Mouse (Mus musculus) MEL (cell line): Measurements from ENCODE around the gene Gemin8. TPM values are rescaled to one million over a fixed set of nuclear protein-coding genes. Genes with fewer than 3 reads are reported as not detected.

Source experiments
- DNase-seq: peaks from one replicate; pipeline ENCODE4 v3.0.0; 2011; ENCODE audit warnings: low read depth, low spot score
- H3K27ac ChIP-seq: 2 replicates; pipeline ENCODE4 v1.5.1; 2012; ENCODE audit warnings: low read depth, mild to moderate bottlenecking, control low read depth, low read length, moderate library complexity; ENCODE audit not compliant: control insufficient read depth
- H3K27me3 ChIP-seq, 2 experiments: fragments of 150-350 bp in 1 of 2; sonication (generic) in 1 of 2; 2 replicates each; pipeline ENCODE4 v1.6.1; 2012; ENCODE audit warnings: low read length in 2 of 2, mild to moderate bottlenecking in 2 of 2, improper control_type of control experiment in 1 of 2, moderate library complexity in 1 of 2; ENCODE audit not compliant: insufficient read depth in 2 of 2, control insufficient read depth in 1 of 2
- H3K36me3 ChIP-seq, 2 experiments: 2 replicates each; pipeline ENCODE4 v1.6.1; 2012 to 2014; ENCODE audit warnings: low read length in 2 of 2, improper control_type of control experiment in 1 of 2, inconsistent platforms in 1 of 2, mild to moderate bottlenecking in 1 of 2; ENCODE audit not compliant: insufficient read depth in 2 of 2, control insufficient read depth in 1 of 2
- H3K4me1 ChIP-seq, 2 experiments: fragments of 150-350 bp in 1 of 2; sonication (generic) in 1 of 2; 2 replicates each; pipeline ENCODE4 v1.6.1; 2012; ENCODE audit warnings: low read length in 2 of 2, improper control_type of control experiment in 1 of 2, mild to moderate bottlenecking in 1 of 2; ENCODE audit not compliant: insufficient read depth in 2 of 2, control insufficient read depth in 1 of 2
- H3K4me3 ChIP-seq, 2 experiments: fragments of 150-350 bp in 1 of 2; sonication (generic) in 1 of 2; 2 replicates each; pipeline ENCODE4 v1.5.1; 2012; ENCODE audit warnings: low read depth in 2 of 2, low read length in 2 of 2, mild to moderate bottlenecking in 2 of 2, moderate library complexity in 2 of 2, control low read depth in 1 of 2, improper control_type of control experiment in 1 of 2; ENCODE audit not compliant: control insufficient read depth in 1 of 2, insufficient read depth in 1 of 2
- H3K79me2 ChIP-seq: 2 replicates; pipeline ENCODE4 v1.6.1; 2012; ENCODE audit warnings: mild to moderate bottlenecking, low read length, moderate library complexity; ENCODE audit not compliant: control insufficient read depth, poor library complexity, insufficient read depth
- H3K9ac ChIP-seq: 2 replicates; pipeline ENCODE4 v1.6.1; 2012; ENCODE audit warnings: low read depth, mild to moderate bottlenecking, control low read depth, low read length, moderate library complexity; ENCODE audit not compliant: control insufficient read depth, poor library complexity, severe bottlenecking
- H3K9me3 ChIP-seq: fragments of 150-350 bp; sonication (generic); replicated peaks from 2 replicates; pipeline ENCODE4 v1.6.1; 2012; ENCODE audit warnings: mild to moderate bottlenecking, low read length, improper control_type of control experiment, moderate library complexity; ENCODE audit not compliant: insufficient read depth
- BHLHE40 ChIP-seq: IDR thresholded peaks from 2 replicates; pipeline ENCODE4 v1.6.1; 2012; ENCODE audit warnings: low read depth, mild to moderate bottlenecking, inconsistent platforms, low read length, improper control_type of control experiment, borderline replicate concordance
- CTCF ChIP-seq, 3 experiments: IDR thresholded peaks in 2 of 3; conservative IDR thresholded peaks in 1 of 3; 2 replicates each; pipeline ENCODE4 v1.5.1; 2011 to 2012; ENCODE audit warnings: low read length in 3 of 3, low read depth in 2 of 3, mild to moderate bottlenecking in 2 of 3, improper control_type of control experiment in 1 of 3, inconsistent platforms in 1 of 3, mixed read lengths in 1 of 3, moderate library complexity in 1 of 3; ENCODE audit not compliant: control insufficient read depth in 1 of 3, insufficient read depth in 1 of 3, poor library complexity in 1 of 3, severe bottlenecking in 1 of 3
- E2F4 ChIP-seq: IDR thresholded peaks from 2 replicates; pipeline ENCODE4 v1.6.1; 2011; ENCODE audit warnings: low read depth, low read length, improper control_type of control experiment, borderline replicate concordance
- EP300 ChIP-seq, 2 experiments: IDR thresholded peaks; 2 replicates each; pipeline ENCODE4 v1.6.1; 2011; ENCODE audit warnings: improper control_type of control experiment in 2 of 2, low read length in 2 of 2, low read depth in 1 of 2, mild to moderate bottlenecking in 1 of 2
- ETS1 ChIP-seq: IDR thresholded peaks from 2 replicates; pipeline ENCODE4 v1.6.1; 2012; ENCODE audit warnings: low read depth, mild to moderate bottlenecking, inconsistent platforms, low read length, improper control_type of control experiment, moderate library complexity
- GATA1 ChIP-seq: IDR thresholded peaks from 2 replicates; pipeline ENCODE4 v1.6.1; 2011; ENCODE audit warnings: low read depth, low read length, improper control_type of control experiment
- JUND ChIP-seq: IDR thresholded peaks from 2 replicates; pipeline ENCODE4 v1.6.1; 2011; ENCODE audit warnings: low read depth, mild to moderate bottlenecking, improper control_type of control experiment, low read length
- MAZ ChIP-seq: IDR thresholded peaks from 2 replicates; pipeline ENCODE4 v1.6.1; 2012; ENCODE audit warnings: low read depth, mild to moderate bottlenecking, inconsistent platforms, low read length, improper control_type of control experiment
- MEF2A ChIP-seq: IDR thresholded peaks from 2 replicates; pipeline ENCODE4 v1.6.1; 2014; ENCODE audit warnings: low read depth, mild to moderate bottlenecking, inconsistent platforms, low read length, improper control_type of control experiment; ENCODE audit not compliant: poor library complexity, insufficient replicate concordance, severe bottlenecking; ENCODE audit errors: extremely low read depth
- MXI1 ChIP-seq: IDR thresholded peaks from 2 replicates; pipeline ENCODE4 v1.6.1; 2011; ENCODE audit warnings: mild to moderate bottlenecking, low read depth, low read length, improper control_type of control experiment
- MYB ChIP-seq: IDR thresholded peaks from 2 replicates; pipeline ENCODE4 v1.6.1; 2011; ENCODE audit warnings: mild to moderate bottlenecking, low read depth, low read length, improper control_type of control experiment
- RCOR1 ChIP-seq: IDR thresholded peaks from 2 replicates; pipeline ENCODE4 v1.6.1; 2012; ENCODE audit warnings: low read depth, mild to moderate bottlenecking, inconsistent platforms, low read length, improper control_type of control experiment
- SIN3A ChIP-seq: IDR thresholded peaks from 2 replicates; pipeline ENCODE4 v1.6.1; 2012; ENCODE audit warnings: low read length, improper control_type of control experiment, inconsistent platforms
- TAL1 ChIP-seq: IDR thresholded peaks from 2 replicates; pipeline ENCODE4 v1.6.1; 2012; ENCODE audit warnings: mild to moderate bottlenecking, inconsistent platforms, low read length, moderate library complexity, mixed read lengths
- ZNF384 ChIP-seq: IDR thresholded peaks from 2 replicates; pipeline ENCODE4 v1.6.1; 2012; ENCODE audit warnings: low read depth, mild to moderate bottlenecking, inconsistent platforms, low read length, improper control_type of control experiment
- polyA plus RNA-seq, 2 experiments: library from polyadenylated mRNA; stranded (reverse) in 1 of 2; unstranded in 1 of 2; fragments of >175 nt in 1 of 2; fragments of >200 nt in 1 of 2; gene quantifications; 2 replicates each; pipeline versions ENCODE4 v1.2.1 to v1.2.4; 2012; ENCODE audit warnings: low replicate concordance in 2 of 2, low read depth in 1 of 2; ENCODE audit not compliant: insufficient read length in 2 of 2, insufficient read depth in 1 of 2, missing spikeins in 1 of 2
- total RNA-seq: library from RNA; depleted of rRNA; stranded (reverse); fragments of 300-350 nt; gene quantifications from 2 replicates; pipeline ENCODE4 v1.2.3, GENCODE M21; 2012

Gene Gemin8
- total and polyA plus RNA-seq, 3 experiments: 13.2 to 35.8 TPM; not detected in 1

DNA sequence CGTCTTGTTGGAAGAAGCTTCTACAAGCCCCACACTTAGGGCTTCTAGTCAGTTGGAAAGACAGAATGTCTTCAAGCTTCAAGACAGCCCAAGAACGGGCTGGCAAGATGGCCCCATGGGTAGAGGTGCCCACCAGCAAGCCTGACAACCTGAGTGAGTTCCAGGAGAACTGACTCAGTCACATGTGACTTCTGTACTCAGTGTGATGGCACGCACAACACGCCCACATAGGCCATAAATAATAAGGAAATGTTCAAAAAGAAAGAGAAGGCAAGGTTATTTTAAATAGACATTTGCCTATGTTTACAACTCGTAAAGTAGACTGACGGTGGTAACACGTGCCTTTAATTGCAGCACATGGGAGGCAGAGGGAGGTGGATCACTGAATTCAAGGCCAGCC, 7.7 kb downstream of the Gemin8 start:
- TF ChIP-seq MXI1: no peak
- no peak for TF ChIP-seq SIN3A
- TF ChIP-seq MAZ: no peak
- TF ChIP-seq BHLHE40: no peak
- no peak for TF ChIP-seq ZNF384
- no peak for TF ChIP-seq TAL1
- TF ChIP-seq CTCF (IDR thresholded peaks at IDR 0.05 in 2 of 3, conservative IDR thresholded peaks at IDR 0.05 in 1 of 3; ENCODE audit: control insufficient read depth in 1 of 3, insufficient read depth in 1 of 3, low read depth in 2 of 3, low read length in 3 of 3, poor library complexity in 1 of 3, severe bottlenecking in 1 of 3): no peak
- TF ChIP-seq E2F4: no peak

DNA sequence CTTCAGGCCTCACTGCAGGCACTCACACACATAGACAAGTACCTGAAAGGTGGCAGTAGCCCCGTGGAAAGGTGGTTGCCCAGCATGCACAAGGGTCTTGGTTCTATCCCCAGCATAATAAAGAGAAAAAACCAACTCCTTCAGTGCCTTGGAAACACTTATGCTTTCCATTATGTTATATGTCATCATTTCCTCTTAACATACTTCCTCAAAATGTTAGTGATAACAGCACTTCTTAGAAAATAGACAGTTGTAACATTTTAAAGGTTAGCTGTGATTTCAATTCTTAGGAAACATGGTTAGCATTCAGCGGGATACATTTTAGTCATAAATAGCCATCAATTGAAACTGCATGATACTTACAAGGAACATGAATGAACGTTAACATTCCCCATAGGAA, 12.8 kb downstream of the Gemin8 start:
- no peak overlapping the region for H3K9ac ChIP-seq
- H3K79me2 ChIP-seq: no peaks in the 10 kb centered on the region
- peaks cover 2 to 11% of the 10 kb centered on the region in 2 experiments for H3K36me3 ChIP-seq
- no peak overlapping the region for H3K4me3 ChIP-seq
- peak; percentile 38 for DNase-seq
- peaks cover 5 to 9% of the 10 kb centered on the region in 2 experiments; a peak in 3 of 4 replicates for H3K4me1 ChIP-seq
- no peaks in the 10 kb centered on the region for H3K27me3 ChIP-seq
- no peak for TF ChIP-seq BHLHE40
- TF ChIP-seq GATA1: 0 out of 2 replicates have a peak, but pooled peaks have one; percentile 38
- TF ChIP-seq MEF2A: no peak
- TF ChIP-seq MAZ: no peak
- peak; percentile 45; the same call in 1 of the 2 replicates for TF ChIP-seq ETS1
- no peak for TF ChIP-seq JUND
- no peak for TF ChIP-seq SIN3A
- no peak for TF ChIP-seq MYB
- peak; percentile 55 to 63 for TF ChIP-seq EP300 (IDR thresholded peaks at IDR 0.05; ENCODE audit: low read depth in 1 of 2, low read length in 2 of 2)
- peak; percentile 69 for TF ChIP-seq RCOR1
- no peak for TF ChIP-seq E2F4
- peak overlapping the region; percentile 28 for H3K27ac ChIP-seq
- H3K9me3 ChIP-seq: no peaks in the 10 kb centered on the region

More for the DNA sequence above, 7.7 kb downstream of the Gemin8 start:
- H3K9me3 ChIP-seq: no peaks in the 10 kb centered on the region
- peaks cover 3 to 13% of the 10 kb centered on the region in 2 experiments for H3K36me3 ChIP-seq
- no peak for DNase-seq
- H3K4me1 ChIP-seq: peaks cover 7 to 9% of the 10 kb centered on the region in 2 experiments
- no peak overlapping the region for H3K9ac ChIP-seq
- no peak overlapping the region for H3K27ac ChIP-seq
- peaks cover 7% of the 10 kb centered on the region for H3K79me2 ChIP-seq
- no peak overlapping the region for H3K4me3 ChIP-seq
- H3K27me3 ChIP-seq: no peaks in the 10 kb centered on the region
